Mouse (Mus musculus): ENCODE results near the gene Galnt2. TPM values are rescaled to one million over a fixed set of nuclear protein-coding genes. Genes with fewer than 3 reads are reported as not detected.
A peak's percentile ranks its signal among the peaks of the same experiment; 100 is the strongest.

The Galnt2 gene
- polyA plus RNA-seq, 1 experiment: 11.5 TPM

DNA sequence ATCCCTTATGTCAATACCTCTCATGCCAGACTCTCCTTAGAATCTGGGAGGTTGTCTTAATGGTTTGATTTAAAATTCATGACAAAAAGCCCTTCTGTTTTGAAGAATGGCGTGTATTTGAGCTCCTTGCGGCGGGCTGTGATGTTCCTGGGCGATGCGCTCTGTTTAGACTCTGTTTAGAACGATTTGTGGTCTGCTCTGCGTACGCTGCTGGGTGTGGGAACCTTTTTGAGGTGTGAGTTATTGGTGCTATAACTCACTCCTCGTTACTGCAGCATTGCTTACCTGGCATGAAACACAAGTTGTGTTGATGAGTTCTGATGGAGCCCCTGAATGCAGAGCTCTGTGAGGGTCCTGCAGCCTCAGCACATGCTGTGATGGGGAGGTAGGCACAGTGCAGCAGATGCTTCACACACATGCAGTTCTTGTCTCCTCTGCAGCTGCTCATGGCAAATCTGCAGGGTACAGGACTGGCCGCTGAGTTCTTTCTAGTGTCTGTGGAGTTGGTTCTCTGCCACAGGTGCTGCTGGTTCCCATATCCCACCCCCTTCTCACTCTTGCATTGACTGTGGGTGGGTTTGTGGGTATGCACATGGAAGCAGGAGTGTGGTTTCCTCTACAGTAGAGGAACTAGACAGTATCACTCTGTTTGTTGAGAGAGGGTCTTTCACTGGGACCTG, 43.4 kb downstream of the Galnt2 start:
- no peak overlapping the region for H3K4me3 ChIP-seq (replicated peaks; ENCODE audit: control insufficient read depth, low read depth, low read length)
- TF ChIP-seq CTCF (IDR thresholded peaks at IDR 0.05; ENCODE audit: control insufficient read depth, insufficient read depth, low read length) (no peak), POLR2A (IDR thresholded peaks at IDR 0.05; ENCODE audit: borderline replicate concordance, control insufficient read depth, low read depth, low read length) (no peak)
- peak overlapping the region; percentile 40 for H3K27ac ChIP-seq (ENCODE audit: control insufficient read depth, insufficient read depth, low read depth, low read length, poor library complexity)
- peaks cover 20% of the 10 kb centered on the region for H3K4me1 ChIP-seq (ENCODE audit: control insufficient read depth, insufficient read depth, low read length)
- WGBS: 52% methylated on average over 10 of the region's 10 CpGs

DNA sequence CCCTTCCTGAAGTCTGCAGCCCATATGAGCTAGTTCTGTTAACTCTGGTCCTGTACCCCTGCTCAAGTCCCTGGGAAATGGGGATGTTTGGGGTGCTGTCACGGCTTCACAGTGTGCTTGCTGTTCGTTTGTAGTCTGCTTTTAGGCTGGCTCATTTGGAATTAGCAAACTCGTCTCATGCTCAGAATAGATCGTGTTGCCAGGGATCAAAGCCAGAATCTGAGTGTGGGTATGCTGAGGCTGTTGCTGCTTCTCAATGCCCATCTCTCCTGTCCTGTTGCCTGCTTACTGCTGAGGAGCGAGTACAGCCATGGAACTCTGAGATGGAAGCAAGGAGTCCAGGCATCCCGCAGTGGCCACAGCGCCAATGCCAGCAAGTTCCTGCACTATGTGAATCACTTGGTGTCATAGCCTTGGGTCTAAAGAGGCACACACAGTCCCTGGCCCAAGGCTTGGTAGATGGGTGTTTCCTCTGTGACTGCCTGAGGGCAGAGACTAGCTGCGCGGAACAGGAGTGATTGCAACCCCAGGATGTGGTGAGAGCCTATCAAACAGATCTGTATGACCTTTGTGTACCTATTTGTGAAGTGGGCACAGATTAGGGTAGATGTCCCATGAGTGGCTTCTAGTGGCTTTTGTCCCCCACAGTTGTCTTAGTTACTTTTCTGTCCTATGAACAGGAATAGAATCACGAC, 44.3 kb downstream of the Galnt2 start:
- peaks cover 21% of the 10 kb centered on the region for H3K4me1 ChIP-seq (ENCODE audit: control insufficient read depth, insufficient read depth, low read length)
- no peak overlapping the region for H3K4me3 ChIP-seq (replicated peaks; ENCODE audit: control insufficient read depth, low read depth, low read length)
- TF ChIP-seq CTCF (IDR thresholded peaks at IDR 0.05; ENCODE audit: control insufficient read depth, insufficient read depth, low read length): no peak
- TF ChIP-seq POLR2A (IDR thresholded peaks at IDR 0.05; ENCODE audit: borderline replicate concordance, control insufficient read depth, low read depth, low read length): no peak
- H3K27ac ChIP-seq (ENCODE audit: control insufficient read depth, insufficient read depth, low read depth, low read length, poor library complexity): peak overlapping the region; percentile 4
- 77% methylated on average over 10 of the region's 10 CpGs for WGBS

DNA sequence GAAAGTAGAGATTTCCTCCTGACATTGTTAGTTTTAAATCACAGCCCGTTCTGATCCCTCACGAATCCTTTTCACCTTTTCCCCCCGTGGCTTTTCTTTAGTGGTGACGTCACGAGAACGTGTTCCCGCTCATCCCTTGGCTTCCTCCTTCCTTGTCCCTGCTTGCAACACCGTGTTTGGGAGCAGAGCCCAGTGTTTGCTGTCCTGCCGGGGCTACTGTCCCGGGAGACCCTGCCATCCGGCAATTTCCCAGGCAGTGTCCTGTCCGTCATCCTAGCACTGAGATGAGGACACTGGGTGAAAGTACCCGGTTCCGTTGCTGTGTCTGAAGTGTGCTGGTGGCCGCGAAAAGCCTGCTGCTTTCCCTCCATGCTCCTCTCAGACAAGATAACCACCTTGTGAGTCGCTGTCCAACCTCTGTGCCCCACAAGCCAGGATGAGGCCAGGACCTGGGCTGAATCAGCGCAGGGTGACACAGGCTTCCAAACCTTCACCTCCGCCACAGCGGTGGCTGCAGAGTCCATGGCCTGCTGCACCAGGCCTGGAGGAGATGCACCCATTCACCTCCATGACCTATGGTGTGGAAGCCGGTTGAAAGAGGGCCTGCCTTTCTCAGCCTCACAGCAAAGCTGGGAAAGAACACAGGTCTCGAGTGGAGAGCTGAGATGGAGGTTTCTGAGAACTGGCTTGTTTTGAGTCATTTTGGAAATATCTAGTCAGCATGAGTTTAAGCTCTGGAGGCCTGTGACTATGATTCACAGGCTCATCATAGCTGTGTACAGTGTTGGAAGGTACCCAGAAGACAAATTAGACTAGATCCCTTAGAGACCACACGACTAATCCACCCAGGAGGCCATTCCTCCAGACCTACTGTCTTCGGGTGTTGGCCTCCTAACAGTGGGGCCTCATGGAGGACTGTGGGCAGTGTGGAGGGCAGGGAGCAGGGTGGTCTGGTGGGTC, 47.0 kb downstream of the Galnt2 start:
- Histone ChIP-seq H3K27ac (ENCODE audit: control insufficient read depth, insufficient read depth, low read depth, low read length, poor library complexity) (no peak overlapping the region), H3K4me3 (replicated peaks; ENCODE audit: control insufficient read depth, low read depth, low read length) (no peak overlapping the region), H3K4me1 (ENCODE audit: control insufficient read depth, insufficient read depth, low read length) (peaks cover 14% of the 10 kb centered on the region)
- TF ChIP-seq CTCF (IDR thresholded peaks at IDR 0.05; ENCODE audit: control insufficient read depth, insufficient read depth, low read length) (no peak), POLR2A (IDR thresholded peaks at IDR 0.05; ENCODE audit: borderline replicate concordance, control insufficient read depth, low read depth, low read length) (no peak)
- 76% methylated on average over 24 of the region's 24 CpGs for WGBS

DNA sequence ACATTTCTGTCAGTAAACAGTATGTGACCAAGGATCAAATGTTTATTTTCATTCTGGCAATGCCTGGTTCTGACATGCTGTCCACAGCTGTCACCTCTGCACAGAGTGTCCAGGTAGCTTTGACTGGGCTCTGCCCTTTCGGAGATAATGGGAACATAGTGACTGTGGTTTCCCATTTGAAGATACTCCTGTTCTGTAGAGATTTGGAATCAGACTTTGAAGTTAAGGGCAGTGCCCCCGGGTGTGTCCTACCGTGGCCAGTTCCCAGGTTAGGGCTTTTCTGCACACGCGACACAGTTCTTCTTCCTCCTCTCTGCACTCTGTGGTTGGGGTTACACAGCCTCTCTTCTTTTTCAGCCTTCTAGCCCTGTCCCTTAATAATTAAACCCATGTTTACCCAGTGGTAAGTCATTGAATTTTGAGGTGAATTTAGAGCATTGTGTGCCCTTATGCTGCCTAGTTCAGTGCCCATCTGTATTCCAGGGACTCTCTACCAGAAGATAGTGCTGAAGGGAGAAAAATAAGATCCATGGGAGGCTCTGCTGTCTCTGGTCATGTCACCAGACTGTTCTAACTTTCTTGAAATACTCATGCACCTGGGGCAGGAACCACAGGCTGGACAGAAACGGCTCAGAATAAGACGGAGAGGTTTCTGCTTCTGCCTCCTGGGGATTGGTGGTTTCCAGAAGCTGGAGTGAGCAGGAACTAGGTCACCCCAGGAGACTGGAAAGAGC, 47.9 kb downstream of the Galnt2 start:
- H3K4me1 ChIP-seq (ENCODE audit: control insufficient read depth, insufficient read depth, low read length): peaks cover 7% of the 10 kb centered on the region

DNA sequence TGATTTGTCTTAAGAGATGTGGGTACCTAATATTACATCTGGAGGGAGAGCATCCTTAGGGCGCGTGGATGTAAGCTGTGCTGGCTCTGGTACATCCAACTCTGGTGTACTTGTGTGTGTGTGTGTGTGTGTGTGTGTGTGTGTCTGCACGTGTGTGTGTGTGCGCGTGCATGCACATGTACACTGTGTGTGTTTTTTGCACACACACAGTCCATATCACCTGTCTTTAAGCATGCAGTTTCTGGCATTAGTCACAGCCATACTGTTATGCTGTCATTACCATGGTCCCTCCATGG, 48.4 kb downstream of the Galnt2 start:
- Histone ChIP-seq H3K4me3 (replicated peaks; ENCODE audit: control insufficient read depth, low read depth, low read length) (no peak overlapping the region), H3K27ac (ENCODE audit: control insufficient read depth, insufficient read depth, low read depth, low read length, poor library complexity) (no peak overlapping the region), H3K4me1 (ENCODE audit: control insufficient read depth, insufficient read depth, low read length) (peaks cover 6% of the 10 kb centered on the region)
- WGBS: 81% methylated on average over 5 of the region's 5 CpGs
- no peak for TF ChIP-seq POLR2A (IDR thresholded peaks at IDR 0.05; ENCODE audit: borderline replicate concordance, control insufficient read depth, low read depth, low read length)
- no peak for TF ChIP-seq CTCF (IDR thresholded peaks at IDR 0.05; ENCODE audit: control insufficient read depth, insufficient read depth, low read length)

More for the DNA sequence above, 47.9 kb downstream of the Galnt2 start:
- WGBS: 22% methylated on average over 7 of the region's 7 CpGs
- no peak overlapping the region for H3K27ac ChIP-seq (ENCODE audit: control insufficient read depth, insufficient read depth, low read depth, low read length, poor library complexity)
- TF ChIP-seq POLR2A (IDR thresholded peaks at IDR 0.05; ENCODE audit: borderline replicate concordance, control insufficient read depth, low read depth, low read length) (no peak), CTCF (IDR thresholded peaks at IDR 0.05; ENCODE audit: control insufficient read depth, insufficient read depth, low read length) (no peak)
- no peak overlapping the region for H3K4me3 ChIP-seq (replicated peaks; ENCODE audit: control insufficient read depth, low read depth, low read length)

DNA sequence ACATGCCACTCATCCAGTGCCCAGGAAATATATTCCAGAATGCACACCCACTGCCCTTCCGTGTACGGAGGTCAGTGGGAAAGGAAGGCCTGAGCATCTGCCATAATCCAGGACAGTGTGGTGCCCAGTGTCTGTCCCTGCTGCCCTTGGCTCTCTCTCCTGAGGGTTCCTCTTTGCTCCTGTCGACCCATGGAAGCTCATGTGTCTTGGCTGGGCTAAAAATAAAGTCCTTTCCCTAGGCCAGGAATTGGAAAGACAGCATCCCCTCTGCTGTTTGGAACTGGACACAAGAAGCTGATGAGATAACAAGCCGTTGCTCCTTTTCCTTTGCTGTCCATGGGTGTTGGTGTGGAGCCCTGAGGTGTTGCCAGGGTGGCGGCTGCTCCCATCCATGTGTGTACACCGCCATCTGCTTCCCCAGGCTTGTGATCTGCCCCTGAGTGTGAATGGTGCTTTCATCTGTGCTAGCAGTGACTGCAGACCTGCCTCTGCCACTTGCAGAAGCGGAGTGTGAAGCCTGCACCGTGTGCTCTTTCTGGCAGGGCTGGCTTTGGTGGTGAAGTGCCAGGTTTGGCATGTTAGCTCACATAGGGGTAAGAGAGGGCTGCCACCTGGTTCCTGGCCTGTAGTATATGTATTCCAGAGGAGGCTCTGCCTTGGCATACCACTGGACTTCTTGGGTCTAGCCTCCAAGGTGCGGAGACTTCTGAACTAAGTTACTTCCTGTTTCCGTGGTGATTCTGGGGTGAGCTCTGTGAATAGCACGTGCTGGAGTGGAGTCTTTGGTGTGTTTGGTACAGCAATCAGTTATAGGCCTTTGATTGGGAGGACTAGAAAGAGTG, 50.7 kb downstream of the Galnt2 start:
- WGBS: 54% methylated on average over 11 of the region's 11 CpGs
- no peak overlapping the region for H3K4me3 ChIP-seq (replicated peaks; ENCODE audit: control insufficient read depth, low read depth, low read length)
- no peak for TF ChIP-seq CTCF (IDR thresholded peaks at IDR 0.05; ENCODE audit: control insufficient read depth, insufficient read depth, low read length)
- TF ChIP-seq POLR2A (IDR thresholded peaks at IDR 0.05; ENCODE audit: borderline replicate concordance, control insufficient read depth, low read depth, low read length): no peak
- peaks cover 5% of the 10 kb centered on the region for H3K4me1 ChIP-seq (ENCODE audit: control insufficient read depth, insufficient read depth, low read length)
- 0 out of 2 replicates have a peak overlapping the region, but pooled peaks have one; percentile 11 for H3K27ac ChIP-seq (ENCODE audit: control insufficient read depth, insufficient read depth, low read depth, low read length, poor library complexity)

All from bone marrow, adult 2 months (tissue).